Mouse (Mus musculus) lung, adult 18-20 months (tissue): Measurements from ENCODE around the gene Pxn.
A peak's percentile ranks its signal among the peaks of the same experiment; 100 is the strongest.

Experiments used
- DNase-seq, 2 experiments: peaks; one replicate each; pipeline ENCODE4 v3.0.0; 2022; ENCODE audit warnings: mixed read lengths in 2 of 2

Pxn gene

GRCm38 (mm10) chr5:115506454-115507201 lies at the start of gene Pxn:
Gene Pxn (plus strand): TSS chr5:115506676.
- DNase-seq = peak; percentile 89 to 92

GRCm38 (mm10) chr5:115458918-115459317 lies 47.6 kb upstream of the Pxn start:
- DNase-seq = no peak

- no peak for DNase-seq
Measured at GRCm38 (mm10) chr5:115464408-115465115, 41.9 kb upstream of the Pxn start.

- DNase-seq = peak in 1 of 2 experiments; percentile 53
Measured at GRCm38 (mm10) chr5:115465642-115466420, 40.6 kb upstream of the Pxn start, which contains the start of gene Pla2g1b. Gene Pla2g1b (plus strand): TSS chr5:115466262.

- peak; percentile 77 to 85 for DNase-seq
Measured at GRCm38 (mm10) chr5:115469791-115470190, 36.7 kb upstream of the Pxn start.

- DNase-seq = peak; percentile 47 to 65
Measured at GRCm38 (mm10) chr5:115470766-115471531, 35.5 kb upstream of the Pxn start.

- DNase-seq = no peak
Measured at GRCm38 (mm10) chr5:115473191-115473590, 33.3 kb upstream of the Pxn start.

- no peak for DNase-seq
Measured at GRCm38 (mm10) chr5:115474174-115474828, 32.2 kb upstream of the Pxn start.

GRCm38 (mm10) chr5:115475337-115476106 lies 31.0 kb upstream of the Pxn start:
- DNase-seq = peak in 1 of 2 experiments; percentile 41

- DNase-seq = no peak
Measured at GRCm38 (mm10) chr5:115476107-115476727, 30.3 kb upstream of the Pxn start.

GRCm38 (mm10) chr5:115479561-115479960 lies 26.9 kb upstream of the Pxn start:
- DNase-seq = no peak

GRCm38 (mm10) chr5:115480101-115480500 lies 26.4 kb upstream of the Pxn start:
- DNase-seq = peak in 1 of 2 experiments; percentile 54

- no peak for DNase-seq
Measured at GRCm38 (mm10) chr5:115482390-115483265, 23.8 kb upstream of the Pxn start.

GRCm38 (mm10) chr5:115483385-115483784 lies 23.1 kb upstream of the Pxn start:
- DNase-seq = no peak

GRCm38 (mm10) chr5:115483947-115484920 lies 22.2 kb upstream of the Pxn start, which contains the start of gene Sirt4:
Gene Sirt4 (minus strand): TSS chr5:115484725.
- DNase-seq = peak; percentile 90 to 93

GRCm38 (mm10) chr5:115484996-115485395 lies 21.5 kb upstream of the Pxn start:
- no peak for DNase-seq

GRCm38 (mm10) chr5:115485489-115486205 lies 20.8 kb upstream of the Pxn start:
- no peak for DNase-seq
